Mouse (Mus musculus) kidney, embryonic 15.5 days (tissue): ENCODE data around the gene Twf2. TPM values are rescaled to one million over a fixed set of nuclear protein-coding genes. Genes with fewer than 3 reads are reported as not detected.

Source experiments
- ATAC-seq: fragments of 200-750 bp; cut with Nextera tagmentation; replicated peaks from 2 replicates; pipeline ENCODE4 v1.8.0; 2017; ENCODE audit warnings: moderate TSS enrichment; ENCODE audit not compliant: low FRiP score
- H3K27ac ChIP-seq: fragments of 300-500 bp; sonication (generic); 2 replicates; pipeline ENCODE4 v1.5.1; 2015; ENCODE audit warnings: mild to moderate bottlenecking, inconsistent platforms
- H3K27me3 ChIP-seq: fragments of 300-500 bp; sonication (generic); 2 replicates; pipeline ENCODE4 v1.6.1; 2015; ENCODE audit warnings: inconsistent platforms
- H3K36me3 ChIP-seq: fragments of 300-500 bp; sonication (generic); 2 replicates; pipeline ENCODE4 v1.6.1; 2015; ENCODE audit warnings: inconsistent platforms
- H3K4me1 ChIP-seq: fragments of 300-500 bp; sonication (generic); 2 replicates; pipeline ENCODE4 v1.6.1; 2015; ENCODE audit warnings: inconsistent platforms
- H3K4me2 ChIP-seq: fragments of 300-500 bp; sonication (generic); 2 replicates; pipeline ENCODE4 v1.6.1; 2015; ENCODE audit warnings: moderate library complexity, mild to moderate bottlenecking, inconsistent platforms
- H3K4me3 ChIP-seq: fragments of 300-500 bp; sonication (generic); replicated peaks from 2 replicates; pipeline ENCODE4 v1.5.1; 2015; ENCODE audit warnings: mild to moderate bottlenecking, inconsistent platforms
- H3K9ac ChIP-seq: fragments of 300-500 bp; sonication (generic); 2 replicates; pipeline ENCODE4 v1.6.1; 2015; ENCODE audit warnings: mild to moderate bottlenecking, inconsistent platforms
- H3K9me3 ChIP-seq: fragments of 300-500 bp; sonication (generic); replicated peaks from 2 replicates; pipeline ENCODE4 v1.6.1; 2016; ENCODE audit warnings: inconsistent platforms
- WGBS: fragments of 180-500 bp; shearing (Covaris S2); methylation state at CpG from one replicate; pipeline ENCODE4 v1.1.7; 2015; ENCODE audit warnings: mixed read lengths; 5-methylcytosine and 5-hydroxymethylcytosine counted together
- polyA plus RNA-seq: library from polyadenylated mRNA; unstranded; fragments of >200 nt; fragmentation: Nextera tagmentation; extraction: Ambion mirVana; gene quantifications from 2 replicates; pipeline ENCODE4 v1.2.1, GENCODE M21; 2015

The Twf2 gene
- 67.0 and 73.4 TPM in 2 replicates for polyA plus RNA-seq

DNA sequence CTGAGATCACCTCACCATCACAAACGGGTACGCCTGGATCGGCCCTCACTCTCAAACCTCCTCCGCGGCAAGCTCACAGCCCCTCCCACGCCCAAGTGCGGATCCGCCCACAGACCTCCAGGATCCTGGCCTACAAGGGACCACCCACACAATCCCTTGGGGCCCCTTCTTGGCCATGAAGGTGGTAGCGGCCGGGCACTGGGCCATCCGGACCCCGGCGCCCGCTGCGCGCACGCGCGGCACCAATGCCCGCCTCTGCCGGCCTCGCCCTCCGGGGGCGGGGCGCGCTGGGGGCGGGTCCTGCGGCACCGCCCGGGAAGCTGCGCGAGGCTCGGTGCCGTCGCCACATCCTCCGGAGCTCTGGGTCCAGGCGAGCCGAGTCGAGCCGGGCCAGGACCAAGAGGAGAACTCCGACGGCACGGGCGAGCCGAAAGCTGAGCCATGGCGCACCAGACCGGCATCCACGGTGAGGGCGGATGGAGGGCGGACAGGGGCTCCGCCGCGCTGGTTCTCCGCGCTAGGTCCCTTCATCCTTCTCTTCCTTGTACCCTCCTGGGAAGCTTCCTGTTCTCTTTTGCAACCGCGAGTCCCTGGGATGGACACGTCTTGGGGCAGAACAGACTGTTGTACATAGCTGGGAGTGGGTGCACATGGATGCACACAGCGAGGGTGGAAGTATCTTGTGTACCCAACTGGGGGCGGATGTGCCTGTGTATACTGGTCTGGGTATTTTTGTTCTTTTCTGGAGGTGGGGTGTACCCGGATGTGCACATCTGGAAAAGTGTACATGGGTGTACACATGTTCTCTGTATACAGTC is at the start of gene Twf2:
Gene Twf2 (plus strand): TSS at position 290 of the 818 bp plus-strand sequence.
- WGBS = 1% methylated on average over 59 of the region's 61 CpGs
- Histone ChIP-seq H3K4me3 (peak within 1 kb of the TSS; percentile 61), H3K27ac (peak within 1 kb of the TSS; percentile 65), H3K9ac (peak within 1 kb of the TSS; percentile 68), H3K27me3 (no peaks in the 10 kb centered on the region), H3K36me3 (peaks cover 7% of the 10 kb centered on the region; the same call in 1 of the 2 replicates), H3K9me3 (no peaks in the 10 kb centered on the region), H3K4me1 (peaks cover 60% of the 10 kb centered on the region), H3K4me2 (peak within 1 kb of the TSS; percentile 66)
- peak; percentile 90 for ATAC-seq

DNA sequence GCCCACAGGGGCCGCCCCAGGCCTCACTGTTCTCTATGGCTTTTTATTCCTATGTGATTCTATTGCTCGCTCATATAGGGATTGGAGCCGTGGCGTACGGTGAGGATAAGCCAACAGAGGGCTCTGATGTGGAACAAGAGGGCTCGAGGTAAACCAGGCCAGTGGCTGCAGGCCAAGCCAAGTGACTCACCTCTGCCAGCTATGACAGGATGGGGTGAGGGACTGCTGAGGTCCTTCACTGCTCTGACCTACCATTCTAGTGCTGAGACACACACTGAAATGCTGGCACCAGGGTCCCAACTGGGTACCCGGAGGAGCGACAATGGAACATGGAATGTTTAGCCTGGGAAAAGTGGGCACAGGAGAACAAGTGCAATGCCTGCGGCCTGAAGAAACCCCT is 48.8 kb upstream of the Twf2 start:
- H3K36me3 ChIP-seq = no peaks in the 10 kb centered on the region
- no peaks in the 10 kb centered on the region for H3K9me3 ChIP-seq
- no peak overlapping the region for H3K27ac ChIP-seq
- H3K9ac ChIP-seq = no peak overlapping the region
- H3K4me1 ChIP-seq = peaks cover 5% of the 10 kb centered on the region
- no peak overlapping the region for H3K4me2 ChIP-seq
- H3K27me3 ChIP-seq = peaks cover 19% of the 10 kb centered on the region
- WGBS = 82% methylated on average over 9 of the region's 9 CpGs
- H3K4me3 ChIP-seq = no peak overlapping the region
- ATAC-seq = no peak

DNA sequence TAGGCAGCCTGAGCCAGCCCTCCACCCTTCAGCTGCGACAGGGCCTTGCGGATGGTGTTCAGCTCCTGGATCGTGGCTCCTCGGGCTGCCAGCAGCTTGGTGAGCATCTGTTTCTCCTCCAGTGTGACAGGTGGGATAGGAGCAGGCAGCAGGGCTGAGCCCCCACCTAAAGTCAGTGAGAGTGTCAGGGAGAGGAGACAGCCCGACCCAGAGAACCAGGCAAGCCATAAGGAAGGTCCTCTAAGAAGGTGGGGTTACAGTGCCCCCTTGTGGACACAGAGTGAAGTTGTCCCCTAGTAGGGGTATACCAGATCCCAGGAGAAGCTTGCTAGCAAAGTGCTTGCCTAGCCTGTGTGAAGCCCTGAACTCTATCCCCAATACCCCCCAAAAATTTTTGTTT is 46.5 kb upstream of the Twf2 start:
- no peak overlapping the region for H3K4me2 ChIP-seq
- H3K27ac ChIP-seq = no peak overlapping the region
- 63% methylated on average over 5 of the region's 5 CpGs for WGBS
- H3K27me3 ChIP-seq = no peaks in the 10 kb centered on the region
- peaks cover 9% of the 10 kb centered on the region for H3K4me1 ChIP-seq
- H3K9ac ChIP-seq = no peak overlapping the region
- ATAC-seq = no peak
- H3K4me3 ChIP-seq = no peak overlapping the region
- no peaks in the 10 kb centered on the region for H3K9me3 ChIP-seq
- H3K36me3 ChIP-seq = no peaks in the 10 kb centered on the region

DNA sequence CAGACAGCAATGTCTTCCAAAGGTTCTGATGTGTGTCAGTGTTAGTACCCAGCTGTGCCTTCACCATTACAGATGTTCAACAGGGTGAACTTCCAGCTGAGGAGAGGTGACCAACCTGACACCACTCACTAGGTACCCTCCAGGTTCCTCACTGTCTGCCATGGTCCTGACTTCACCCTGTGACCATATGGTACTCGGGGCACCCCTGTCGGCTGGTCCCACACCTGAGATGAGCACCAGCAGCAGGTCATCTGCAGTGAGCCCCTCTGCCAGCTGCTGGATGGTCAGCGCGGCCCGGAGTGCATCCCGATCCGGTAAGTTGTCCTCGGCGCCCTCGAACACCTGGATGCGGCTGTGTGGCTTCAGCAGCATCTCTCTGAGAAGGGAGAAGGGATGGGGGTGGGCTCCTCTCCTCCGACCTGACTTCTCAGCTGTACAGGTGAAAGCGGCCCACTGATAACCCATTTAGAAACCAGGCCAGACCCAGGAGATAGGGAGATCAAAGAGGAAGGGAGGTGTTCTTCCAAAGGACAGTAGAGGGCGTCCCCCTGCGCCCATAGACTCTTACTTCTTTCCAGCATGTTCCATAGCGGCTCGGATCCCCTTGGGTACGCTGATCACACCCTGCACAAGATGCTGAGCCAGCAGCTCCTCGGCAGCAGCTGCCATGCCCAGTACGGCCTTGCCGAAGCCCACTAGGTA is 45.8 kb upstream of the Twf2 start:
- WGBS = 80% methylated on average over 21 of the region's 21 CpGs
- no peak overlapping the region for H3K9ac ChIP-seq
- H3K27me3 ChIP-seq = no peaks in the 10 kb centered on the region
- no peaks in the 10 kb centered on the region for H3K9me3 ChIP-seq
- H3K36me3 ChIP-seq = no peaks in the 10 kb centered on the region
- peak overlapping the region; percentile 38; the same call in 1 of the 2 replicates for H3K27ac ChIP-seq
- peaks cover 9% of the 10 kb centered on the region for H3K4me1 ChIP-seq
- no peak for ATAC-seq
- H3K4me3 ChIP-seq = no peak overlapping the region; the same call in 1 of the 2 replicates
- no peak overlapping the region for H3K4me2 ChIP-seq

DNA sequence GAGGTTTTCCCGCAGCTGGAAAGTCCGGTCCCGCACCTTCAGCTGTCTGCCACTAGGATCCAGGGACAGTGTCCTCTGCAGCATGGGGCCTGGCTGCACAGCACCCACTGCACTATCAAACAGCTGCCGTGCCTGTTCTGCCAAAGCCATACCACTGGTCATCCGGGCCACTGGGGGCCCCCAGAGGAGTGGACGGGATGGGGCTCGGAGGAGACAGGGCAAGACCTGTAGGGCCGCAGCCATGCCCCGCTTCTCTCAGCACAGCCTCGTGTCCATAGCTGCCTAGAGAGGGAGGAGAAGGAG is 45.3 kb upstream of the Twf2 start:
- H3K4me2 ChIP-seq = no peak overlapping the region
- 85% methylated on average over 10 of the region's 10 CpGs for WGBS
- H3K9me3 ChIP-seq = no peaks in the 10 kb centered on the region
- peaks cover 9% of the 10 kb centered on the region for H3K4me1 ChIP-seq
- peak overlapping the region; percentile 38 for H3K27ac ChIP-seq
- no peaks in the 10 kb centered on the region for H3K27me3 ChIP-seq
- no peak overlapping the region for H3K9ac ChIP-seq
- 0 out of 2 replicates have a peak, but pooled peaks have one; percentile 5 for ATAC-seq
- no peak overlapping the region for H3K4me3 ChIP-seq
- H3K36me3 ChIP-seq = no peaks in the 10 kb centered on the region

DNA sequence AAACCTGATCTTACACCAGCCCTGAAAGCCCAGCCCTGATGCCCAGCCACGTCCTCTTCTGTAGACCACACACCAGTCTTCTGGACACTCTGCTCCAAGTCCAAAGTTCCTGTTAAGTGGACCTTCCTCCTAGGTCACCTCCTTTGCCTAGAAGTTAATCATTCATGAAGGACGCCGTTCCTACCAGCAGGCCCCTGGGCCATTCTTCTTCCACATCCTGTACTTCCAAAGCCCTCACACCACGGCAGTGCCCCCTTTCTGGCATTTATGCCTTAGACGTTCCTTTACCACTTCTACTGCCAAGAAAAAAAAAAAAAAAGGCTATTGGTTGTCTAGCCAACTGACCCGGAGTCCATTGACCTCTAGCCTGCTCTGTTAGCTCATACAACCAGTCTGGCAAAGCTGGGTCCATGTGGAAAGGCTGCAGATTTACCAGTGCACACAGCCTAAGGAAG is 44.8 kb upstream of the Twf2 start, which contains the start of gene Glyctk:
Gene Glyctk (minus strand): TSS at position 102 of the 455 bp plus-strand sequence.
- no peaks in the 10 kb centered on the region for H3K36me3 ChIP-seq
- peaks cover 9% of the 10 kb centered on the region for H3K4me1 ChIP-seq
- no peak within 1 kb of the TSS; the same call in 1 of the 2 replicates for H3K4me3 ChIP-seq
- peak within 1 kb of the TSS; percentile 41 for H3K27ac ChIP-seq
- H3K27me3 ChIP-seq = no peaks in the 10 kb centered on the region
- peak; percentile 33; the same call in 1 of the 2 replicates for ATAC-seq
- no peak within 1 kb of the TSS for H3K4me2 ChIP-seq
- H3K9ac ChIP-seq = no peak within 1 kb of the TSS
- no peaks in the 10 kb centered on the region for H3K9me3 ChIP-seq
- 73% methylated on average over 6 of the region's 6 CpGs for WGBS

DNA sequence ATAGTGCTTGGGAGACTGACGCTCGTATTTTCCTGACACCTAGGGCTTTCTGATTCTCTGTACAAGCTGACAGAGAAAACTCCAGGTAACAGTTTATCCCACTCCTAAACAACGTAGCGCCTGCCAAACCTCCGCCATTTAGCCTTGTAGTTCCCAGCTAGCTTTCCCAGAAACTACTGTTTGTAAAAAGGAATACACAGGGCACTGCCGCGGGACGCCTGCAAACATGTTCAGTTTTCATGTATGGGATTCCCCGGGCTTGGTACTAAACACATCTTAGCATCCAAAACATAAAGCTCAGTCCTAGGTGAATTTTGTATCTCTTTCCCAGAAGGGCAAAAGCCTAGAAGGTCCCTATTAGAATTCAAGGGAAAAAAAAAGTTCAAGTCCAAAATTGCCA is 43.7 kb upstream of the Twf2 start:
- no peak for ATAC-seq
- Histone ChIP-seq H3K27me3 (no peaks in the 10 kb centered on the region), H3K4me1 (peaks cover 9% of the 10 kb centered on the region), H3K4me2 (peak overlapping the region; percentile 69), H3K27ac (no peak overlapping the region), H3K4me3 (0 out of 2 replicates have a peak overlapping the region, but pooled peaks have one; percentile 1), H3K36me3 (no peaks in the 10 kb centered on the region), H3K9ac (no peak overlapping the region), H3K9me3 (no peaks in the 10 kb centered on the region)
- 88% methylated on average over 9 of the region's 9 CpGs for WGBS

DNA sequence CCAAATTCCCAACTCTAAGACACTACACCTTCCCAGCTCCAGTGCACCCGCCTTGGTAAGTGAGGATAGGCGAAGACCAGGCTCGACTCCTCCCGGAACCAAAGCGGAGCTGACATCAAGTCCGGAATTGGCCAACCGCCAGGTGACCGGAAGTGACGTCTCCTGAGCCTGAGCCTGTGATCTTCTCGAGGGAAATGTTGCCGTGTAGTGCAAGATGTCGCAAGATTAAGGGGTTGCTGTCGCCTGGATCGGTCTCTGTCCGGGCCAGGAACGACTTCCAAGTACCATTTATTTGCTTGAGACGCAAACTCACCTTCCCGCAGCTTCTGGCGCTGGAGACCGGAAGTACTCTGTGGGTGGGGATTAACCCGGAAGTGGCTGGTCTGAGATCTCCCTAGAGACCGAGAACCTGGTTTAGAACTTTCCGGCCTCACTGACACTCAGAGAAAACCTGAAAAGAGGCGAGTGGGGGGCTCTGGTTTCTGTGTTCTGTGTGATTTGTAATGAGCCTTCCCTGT is 43.1 kb upstream of the Twf2 start:
- Histone ChIP-seq H3K36me3 (no peaks in the 10 kb centered on the region), H3K4me2 (peak overlapping the region; percentile 69), H3K4me1 (peaks cover 9% of the 10 kb centered on the region), H3K4me3 (peak overlapping the region; percentile 67), H3K27ac (peak overlapping the region; percentile 97), H3K27me3 (no peaks in the 10 kb centered on the region), H3K9ac (peak overlapping the region; percentile 62), H3K9me3 (no peaks in the 10 kb centered on the region)
- WGBS = 4% methylated on average over 24 of the region's 24 CpGs
- peak; percentile 86 for ATAC-seq

DNA sequence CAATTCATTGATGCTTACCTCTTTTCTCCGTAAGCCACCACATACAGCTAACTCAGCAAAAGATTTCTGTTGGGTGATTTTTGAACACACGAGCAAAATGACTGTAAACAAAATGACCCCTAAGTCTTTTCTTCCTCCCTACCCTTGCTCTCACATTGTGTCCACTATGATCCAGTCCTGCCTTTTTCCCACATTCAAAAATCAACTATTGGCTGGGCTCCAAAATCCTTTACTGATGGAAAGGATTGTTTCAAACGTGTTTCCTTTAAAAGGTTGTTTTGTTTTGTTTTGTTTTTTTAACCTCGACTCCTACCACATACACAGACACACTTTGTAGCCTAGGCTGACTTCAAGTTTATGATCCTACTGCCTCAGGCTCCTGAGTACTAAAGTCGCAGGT is 42.5 kb upstream of the Twf2 start:
- Histone ChIP-seq H3K9me3 (no peaks in the 10 kb centered on the region), H3K4me3 (peak overlapping the region; percentile 67), H3K27ac (peak overlapping the region; percentile 97), H3K27me3 (no peaks in the 10 kb centered on the region), H3K36me3 (no peaks in the 10 kb centered on the region), H3K4me2 (peak overlapping the region; percentile 69), H3K9ac (peak overlapping the region; percentile 62), H3K4me1 (peaks cover 9% of the 10 kb centered on the region)
- 36% methylated on average over 5 of the region's 5 CpGs for WGBS
- ATAC-seq = no peak

DNA sequence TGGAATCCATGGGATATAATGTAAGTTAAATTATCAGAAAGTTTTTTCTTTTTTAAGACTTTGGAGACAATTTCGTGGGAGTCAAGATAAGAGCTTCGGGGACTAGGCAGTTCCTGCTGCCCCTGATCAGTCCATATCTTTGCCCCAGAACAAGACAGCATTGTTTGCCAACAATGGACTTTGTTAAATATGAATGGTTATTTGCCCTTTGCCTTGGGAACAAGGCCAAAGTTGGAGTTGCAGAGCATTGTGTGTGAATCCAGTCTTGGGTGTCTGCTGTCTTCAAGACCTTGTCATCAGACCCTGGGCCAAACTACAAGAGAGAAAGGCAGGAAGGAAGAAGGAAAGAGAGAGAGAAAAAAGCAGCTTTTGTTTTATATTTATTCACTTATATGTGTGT is 36.2 kb upstream of the Twf2 start:
- H3K27me3 ChIP-seq = no peaks in the 10 kb centered on the region
- no peak overlapping the region for H3K9ac ChIP-seq
- no peak for ATAC-seq
- H3K4me1 ChIP-seq = peaks cover 10% of the 10 kb centered on the region
- H3K4me2 ChIP-seq = no peak overlapping the region
- no peak overlapping the region for H3K27ac ChIP-seq
- H3K36me3 ChIP-seq = no peaks in the 10 kb centered on the region
- no peaks in the 10 kb centered on the region for H3K9me3 ChIP-seq
- H3K4me3 ChIP-seq = no peak overlapping the region
- 84% methylated on average over 2 of the region's 2 CpGs for WGBS

DNA sequence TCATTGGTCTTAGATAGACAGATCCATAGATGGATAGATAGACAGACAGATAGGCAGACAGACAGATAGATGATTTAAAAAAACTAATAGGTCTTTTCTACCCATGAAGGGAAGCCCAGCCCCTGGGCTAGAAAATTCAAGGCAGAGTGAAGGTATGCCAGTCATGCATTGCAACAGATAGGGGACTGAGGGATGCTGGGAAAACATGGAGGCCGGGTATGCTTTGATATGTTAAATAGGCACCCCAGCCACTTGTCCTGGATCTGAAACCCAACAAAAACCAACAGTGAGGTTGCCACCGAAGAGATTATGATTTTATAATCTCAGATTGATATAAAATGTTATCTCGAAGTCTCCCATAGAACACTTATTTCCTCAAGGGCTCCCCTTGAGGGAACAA is 35.7 kb upstream of the Twf2 start:
- H3K4me2 ChIP-seq = no peak overlapping the region
- H3K9ac ChIP-seq = no peak overlapping the region
- no peak overlapping the region for H3K27ac ChIP-seq
- no peaks in the 10 kb centered on the region for H3K9me3 ChIP-seq
- H3K4me3 ChIP-seq = no peak overlapping the region
- no peak for ATAC-seq
- peaks cover 10% of the 10 kb centered on the region for H3K4me1 ChIP-seq
- 77% methylated on average over 3 of the region's 3 CpGs for WGBS
- no peaks in the 10 kb centered on the region for H3K27me3 ChIP-seq
- no peaks in the 10 kb centered on the region for H3K36me3 ChIP-seq

DNA sequence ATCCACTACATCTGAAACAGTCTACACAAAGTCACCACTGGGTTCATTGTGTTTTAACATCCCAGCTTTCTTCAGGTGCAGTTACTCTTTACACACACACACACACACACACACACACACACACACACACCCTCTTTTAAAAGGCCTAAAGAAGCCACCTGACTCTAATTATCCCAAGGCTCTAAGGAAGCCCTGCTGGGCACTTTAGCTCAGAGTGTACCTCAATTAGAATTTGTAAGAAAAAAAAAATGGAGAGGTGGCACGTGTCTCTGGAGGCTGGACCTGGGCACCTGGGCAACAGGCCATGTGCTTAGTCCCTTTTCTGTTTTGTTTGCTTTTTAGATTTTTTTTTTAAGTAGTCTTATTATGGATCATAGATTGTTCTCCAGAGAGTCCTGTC is 35.2 kb upstream of the Twf2 start:
- WGBS = 50% methylated on average over 1 of the region's 1 CpGs
- no peaks in the 10 kb centered on the region for H3K27me3 ChIP-seq
- H3K36me3 ChIP-seq = no peaks in the 10 kb centered on the region
- no peak for ATAC-seq
- H3K4me1 ChIP-seq = peaks cover 10% of the 10 kb centered on the region
- H3K9ac ChIP-seq = no peak overlapping the region
- no peaks in the 10 kb centered on the region for H3K9me3 ChIP-seq
- no peak overlapping the region for H3K4me3 ChIP-seq
- H3K27ac ChIP-seq = no peak overlapping the region
- no peak overlapping the region for H3K4me2 ChIP-seq
